Mouse (Mus musculus): ENCODE measurements around the gene Cdkn1b.

Gene Cdkn1b
- long read RNA-seq, experiment 1, full-length matches to known transcripts, result 3 of 5 reads
- long read RNA-seq, experiment 1, partial matches to known transcripts, result 1 of 5 reads
- long read RNA-seq, experiment 1, other reads (novel, unspliced or antisense), result 1 of 5 reads
- long read RNA-seq, experiment 2, full-length matches to known transcripts, result 14 of 16 reads
- long read RNA-seq, experiment 2, partial matches to known transcripts, result 0 of 16 reads
- long read RNA-seq, experiment 2, other reads (novel, unspliced or antisense), result 2 of 16 reads

- intact Hi-C loops (cut with DNase I), result loop anchor here (2.0 kb wide), 1 partner anchor 22 kb away; the partner anchor contains the start of gene Gpr19
Measured at GRCm38 (mm10) chr6:134920190-134921013, at the start of gene Cdkn1b. Gene Cdkn1b, plus strand, starts transcription at chr6:134920401.

- intact Hi-C loops (cut with DNase I), result loop anchor here (5.0 kb wide), 1 partner anchor 76 kb away; no protein-coding TSS in a partner anchor
Measured at GRCm38 (mm10) chr6:134870887-134871286, 49.3 kb upstream of the Cdkn1b start.

DNA sequence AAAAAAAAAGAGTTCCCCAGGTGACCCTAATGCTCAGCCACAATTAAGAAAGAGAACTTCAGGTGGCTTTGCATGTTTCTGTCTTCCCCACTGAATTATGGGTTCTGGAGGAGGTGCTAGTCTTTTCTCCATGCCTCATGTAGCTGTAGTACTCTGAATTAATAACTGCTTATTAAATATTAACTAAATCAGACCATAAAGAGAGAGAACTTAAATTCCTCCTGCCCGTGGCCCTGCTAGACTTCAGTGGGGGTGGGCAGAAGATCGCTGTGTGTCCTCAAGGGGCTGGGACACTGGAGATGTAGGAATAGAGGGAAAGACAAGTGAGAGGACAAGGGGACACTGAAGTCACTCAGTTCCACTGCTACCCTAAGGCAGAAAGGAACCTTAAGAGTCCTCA lies 48.0 kb upstream of the Cdkn1b start:
- intact Hi-C loops (cut with DNase I), result loop anchor here (5.0 kb wide), 1 partner anchor 75 kb away; no protein-coding TSS in a partner anchor

GRCm38 (mm10) chr6:134873018-134873417 lies 47.2 kb upstream of the Cdkn1b start:
- intact Hi-C loops (cut with DNase I), result loop anchor here (5.0 kb wide), 1 partner anchor 74 kb away; no protein-coding TSS in a partner anchor

GRCm38 (mm10) chr6:134876795-134877194 lies 43.4 kb upstream of the Cdkn1b start:
- intact Hi-C loops (cut with DNase I), result no loop called here

- intact Hi-C loops (cut with DNase I), result no loop called here
Measured at GRCm38 (mm10) chr6:134877276-134877675, 42.9 kb upstream of the Cdkn1b start.

DNA sequence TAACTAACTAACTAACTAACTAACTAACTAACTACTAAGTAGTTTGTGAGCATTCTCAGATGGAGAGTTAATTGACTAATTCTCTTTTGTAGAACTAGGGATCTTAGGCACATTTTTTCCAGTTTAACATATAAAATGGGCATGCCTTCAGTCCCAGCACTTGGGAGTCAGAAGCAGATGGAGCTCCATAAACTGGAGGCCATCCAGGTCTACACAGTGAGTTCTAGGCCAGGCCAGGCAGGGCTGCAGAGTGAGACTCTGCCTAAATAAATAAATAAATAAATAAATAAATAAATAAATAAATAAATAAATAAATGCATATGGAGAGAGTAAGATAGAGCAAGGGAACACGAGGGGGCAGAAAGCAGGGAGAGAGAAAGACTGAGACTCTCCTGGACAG lies 42.3 kb upstream of the Cdkn1b start:
- intact Hi-C loops (cut with DNase I), result no loop called here

- intact Hi-C loops (cut with DNase I), result no loop called here
Measured at GRCm38 (mm10) chr6:134879556-134879955, 40.6 kb upstream of the Cdkn1b start.

DNA sequence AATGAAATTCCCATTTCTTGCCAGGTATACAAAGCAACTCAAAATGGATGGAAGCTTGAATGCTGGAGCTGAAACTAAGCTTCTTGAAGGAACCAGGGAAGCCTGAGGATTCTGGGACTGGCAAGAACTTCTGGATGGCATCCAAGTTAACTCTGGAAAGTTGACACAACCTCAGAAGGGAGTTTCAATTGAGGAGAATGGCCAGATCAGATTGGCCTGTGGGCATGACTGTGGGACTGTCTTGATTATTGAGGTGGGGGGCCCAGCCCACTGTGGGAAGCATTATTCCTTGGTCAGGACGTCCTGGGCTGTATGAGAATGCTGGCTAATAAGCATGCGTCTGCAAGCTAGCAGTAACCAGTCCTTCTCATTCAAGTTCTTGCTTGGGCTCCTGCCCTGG lies 40.2 kb upstream of the Cdkn1b start:
- intact Hi-C loops (cut with DNase I), result no loop called here

- intact Hi-C loops (cut with DNase I), result no loop called here
Measured at GRCm38 (mm10) chr6:134883661-134884060, 36.5 kb upstream of the Cdkn1b start.

GRCm38 (mm10) chr6:134885515-134885914 lies 34.7 kb upstream of the Cdkn1b start:
- intact Hi-C loops (cut with DNase I), result no loop called here

GRCm38 (mm10) chr6:134886475-134886874 lies 33.7 kb upstream of the Cdkn1b start:
- intact Hi-C loops (cut with DNase I), result no loop called here

- intact Hi-C loops (cut with DNase I), result no loop called here
Measured at GRCm38 (mm10) chr6:134887008-134887407, 33.2 kb upstream of the Cdkn1b start.

DNA sequence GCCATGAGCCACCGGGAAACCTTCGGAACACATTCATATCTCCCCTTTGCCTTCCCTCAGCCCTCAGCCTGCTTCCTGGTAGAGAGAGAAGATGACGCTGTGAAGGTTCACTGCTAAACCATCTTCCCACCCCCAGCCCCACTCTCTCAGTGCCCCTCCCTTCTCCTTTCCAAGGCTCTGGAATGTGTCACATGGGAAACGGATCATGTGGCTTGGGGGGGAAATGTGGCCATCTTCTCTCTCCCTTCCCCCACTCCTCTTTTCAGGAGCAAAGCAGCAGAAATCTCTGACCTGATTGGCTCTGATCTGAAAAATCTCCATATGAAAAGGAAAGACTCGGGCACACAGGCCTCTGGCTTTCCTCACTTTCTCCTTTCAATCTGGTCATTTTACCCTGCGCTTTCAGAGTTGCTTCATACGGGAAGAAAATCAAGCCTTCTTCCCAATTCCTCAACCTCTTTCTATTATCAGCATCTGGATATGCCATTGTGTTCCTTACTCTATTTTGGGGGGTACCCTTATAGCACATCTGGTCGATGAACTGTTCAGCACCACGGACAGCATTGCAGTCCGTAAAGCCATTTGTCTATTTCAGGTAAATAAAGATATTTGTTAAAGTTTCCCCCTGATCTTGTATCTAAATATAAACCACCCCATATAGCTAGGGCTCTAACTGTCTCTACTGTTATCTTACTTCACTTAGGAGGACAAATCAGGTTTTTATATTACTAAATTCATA lies 32.3 kb upstream of the Cdkn1b start:
- intact Hi-C loops (cut with DNase I), result no loop called here

GRCm38 (mm10) chr6:134888563-134889017 lies 31.6 kb upstream of the Cdkn1b start:
- intact Hi-C loops (cut with DNase I), result no loop called here

DNA sequence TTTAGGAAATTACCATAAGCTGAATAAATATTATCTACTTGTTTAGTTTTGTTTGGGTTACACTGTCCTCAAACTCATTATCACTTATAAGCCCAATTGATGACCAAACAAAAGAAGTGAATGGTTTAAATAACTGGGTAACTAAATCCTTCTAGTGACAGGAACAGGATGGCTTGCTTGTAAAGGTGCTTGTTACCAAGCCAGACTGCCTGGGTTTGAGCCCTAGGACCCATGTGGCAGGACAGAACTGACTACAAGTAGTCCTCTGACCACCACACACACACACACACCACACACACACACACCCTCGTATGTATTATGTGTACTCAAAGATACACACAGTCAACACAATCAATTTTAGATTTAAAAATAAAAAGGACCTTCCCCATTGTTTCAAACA lies 30.4 kb upstream of the Cdkn1b start:
- intact Hi-C loops (cut with DNase I), result no loop called here

- intact Hi-C loops (cut with DNase I), result no loop called here
Measured at GRCm38 (mm10) chr6:134890436-134890835, 29.8 kb upstream of the Cdkn1b start.

DNA sequence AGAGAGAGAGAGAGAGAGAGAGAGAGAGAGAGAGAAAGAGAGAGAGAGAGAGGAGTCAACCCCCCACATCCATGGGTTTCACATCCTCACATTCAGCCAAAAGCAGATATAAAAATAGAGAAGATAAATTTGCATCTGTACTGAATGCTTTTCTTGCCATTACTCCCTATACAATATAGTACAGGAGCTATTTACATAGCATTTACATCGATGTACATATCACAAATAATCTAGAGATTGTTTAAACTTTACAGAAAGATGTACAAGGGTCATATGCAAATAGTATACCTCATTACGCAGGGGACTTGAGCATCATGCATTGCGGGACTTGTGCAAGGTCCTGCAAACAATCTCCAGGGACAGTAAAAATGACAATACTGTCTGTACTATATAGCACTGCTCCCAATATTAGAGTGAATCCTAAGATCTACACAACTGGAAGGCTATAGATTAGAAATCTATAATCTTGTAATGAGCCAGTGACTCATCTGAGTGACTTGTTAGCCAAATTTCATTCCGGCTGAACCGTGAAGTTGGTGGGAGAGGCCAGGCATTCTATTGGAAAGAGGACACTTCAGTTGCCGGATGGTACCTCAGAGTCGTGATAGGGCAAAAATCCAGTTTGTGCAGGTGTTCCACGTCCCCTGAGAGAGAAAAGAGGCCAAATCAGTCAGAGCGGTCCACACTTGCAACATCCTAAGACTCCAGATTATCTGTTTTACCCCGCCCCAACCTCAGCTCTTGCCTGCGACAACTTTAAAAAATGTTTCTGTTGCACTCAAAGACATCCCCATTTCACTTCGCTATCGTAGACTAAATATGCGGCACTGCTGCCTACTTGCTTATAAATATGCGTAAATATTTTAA lies 23.4 kb upstream of the Cdkn1b start:
- intact Hi-C loops (cut with DNase I), result no loop called here

DNA sequence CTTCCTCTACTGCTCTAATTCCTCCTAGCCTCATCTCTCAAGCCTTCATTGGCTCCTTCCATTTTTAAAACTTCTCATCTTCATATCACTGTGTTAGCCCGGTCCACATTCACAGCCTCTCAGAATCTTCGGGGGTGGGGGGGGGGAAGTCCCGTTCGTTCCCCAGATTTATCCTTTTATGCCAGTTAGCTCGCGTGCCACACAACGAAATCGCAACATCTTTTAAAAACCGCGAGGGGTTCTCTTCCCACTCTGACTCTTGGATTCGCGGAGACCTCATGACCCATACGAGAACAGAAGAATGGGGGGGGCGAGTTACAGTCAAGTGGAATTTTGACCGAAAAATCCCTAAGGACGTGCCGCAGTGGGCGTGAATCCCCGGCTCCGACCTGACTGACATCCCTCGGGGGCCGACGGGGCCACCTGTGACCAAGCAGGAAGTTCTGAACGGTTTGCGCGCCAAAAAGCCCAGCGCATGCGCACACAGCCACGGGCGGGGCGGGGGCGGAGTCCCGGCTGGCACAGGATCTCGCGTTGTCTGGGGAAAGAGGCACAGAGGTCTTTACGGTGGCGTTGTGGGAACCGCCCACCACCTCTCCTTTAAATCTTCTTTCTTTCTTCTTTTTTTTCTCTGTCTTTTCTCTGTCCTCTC lies 22.6 kb upstream of the Cdkn1b start:
- intact Hi-C loops (cut with DNase I), result loop anchor here (2.0 kb wide), 1 partner anchor 23 kb away; the partner anchor contains the start of gene Cdkn1b

All from adrenal gland (tissue).